ENCODE assay signal across 11 mouse cellular contexts in genomic region chr10:120914948-120915631, GRCm38 (mm10). TPM values are rescaled to one million over a fixed set of nuclear protein-coding genes. Genes with fewer than 3 reads are reported as not detected.
DNase-seq lines count a peak whose midpoint lies in the region; ATAC-seq and TF ChIP-seq lines count a peak whose summit lies in the region.
"Had no signal": no experiment of that assay in that cellular context is flagged by ENCODE, and none has a peak within 500 bp of the region (broad histone marks: within the 10 kb centered on the region; RNA-seq: fewer than 3 reads in every experiment).

No protein-coding gene starts in this region.

- TF ChIP-seq EP300 in stomach, postnatal 0 days (optimal IDR thresholded peaks at IDR 0.05): no peak

- no peaks in the 10 kb centered on the region; the same call in 1 of the 2 replicates for H3K36me3 ChIP-seq in embryonic facial prominence, embryonic 12.5 days
- H3K36me3 ChIP-seq in embryonic facial prominence, embryonic 10.5 days (replicated peaks): peaks cover 4% of the 10 kb centered on the region; the same call in 1 of the 2 replicates
- no peaks in the 10 kb centered on the region for H3K36me3 ChIP-seq in neural tube, embryonic 13.5 days
- no peaks in the 10 kb centered on the region for H3K36me3 ChIP-seq in neural tube, embryonic 15.5 days
- H3K36me3 ChIP-seq in stomach, postnatal 0 days (ENCODE audit: control insufficient read depth, insufficient read depth, low read length): no peaks in the 10 kb centered on the region
- H3K36me3 ChIP-seq: liver, embryonic 15.5 days had no signal

- DNase-seq in embryonic facial prominence, embryonic 10.5 days (ENCODE audit: low spot score): no peak
- peak; percentile 71 to 88 for DNase-seq in lung, adult 18-20 months
- DNase-seq in stomach, postnatal 0 days (ENCODE audit: low spot score): no peak
- no peak for DNase-seq in spleen, postnatal 10 days (ENCODE audit: low spot score in 2 of 2)
- DNase-seq in layer of hippocampus, postnatal 25 days (ENCODE audit: extremely low spot score in 1 of 2, low spot score in 1 of 2): no peak
- DNase-seq: gastrocnemius, postnatal 10 days had no signal

- no peaks in the 10 kb centered on the region for H3K27me3 ChIP-seq in embryonic facial prominence, embryonic 12.5 days
- H3K27me3 ChIP-seq in embryonic facial prominence, embryonic 10.5 days (replicated peaks; ENCODE audit: low read depth, poor library complexity, severe bottlenecking): no peaks in the 10 kb centered on the region
- no peaks in the 10 kb centered on the region for H3K27me3 ChIP-seq in neural tube, embryonic 13.5 days
- H3K27me3 ChIP-seq in neural tube, embryonic 15.5 days (replicated peaks): no peaks in the 10 kb centered on the region
- no peaks in the 10 kb centered on the region for H3K27me3 ChIP-seq in stomach, postnatal 0 days (ENCODE audit: control insufficient read depth, insufficient read depth, low read length)
- H3K27me3 ChIP-seq: liver, embryonic 15.5 days had no signal

- H3K9ac ChIP-seq in embryonic facial prominence, embryonic 12.5 days: no peak overlapping the region
- H3K9ac ChIP-seq in neural tube, embryonic 13.5 days: no peak overlapping the region
- no peak overlapping the region for H3K9ac ChIP-seq in neural tube, embryonic 15.5 days (replicated peaks)
- H3K9ac ChIP-seq in stomach, postnatal 0 days (ENCODE audit: low read length): no peak overlapping the region
- H3K9ac ChIP-seq: liver, embryonic 15.5 days had no signal

- no peak overlapping the region for H3K4me2 ChIP-seq in embryonic facial prominence, embryonic 12.5 days (replicated peaks)
- H3K4me2 ChIP-seq in neural tube, embryonic 13.5 days: no peak overlapping the region
- no peak overlapping the region for H3K4me2 ChIP-seq in neural tube, embryonic 15.5 days
- H3K4me2 ChIP-seq in stomach, postnatal 0 days (replicated peaks; ENCODE audit: low read depth): peak overlapping the region; percentile 17; the same call in 1 of the 2 replicates
- H3K4me2 ChIP-seq: liver, embryonic 15.5 days had no signal

- peak overlapping the region; percentile 38; the same call in 1 of the 2 replicates for H3K27ac ChIP-seq in embryonic facial prominence, embryonic 12.5 days
- no peak overlapping the region for H3K27ac ChIP-seq in embryonic facial prominence, embryonic 10.5 days (replicated peaks)
- H3K27ac ChIP-seq in neural tube, embryonic 13.5 days (replicated peaks): peak overlapping the region; percentile 7; the same call in 1 of the 2 replicates
- H3K27ac ChIP-seq in neural tube, embryonic 15.5 days (replicated peaks): no peak overlapping the region
- peak overlapping the region; percentile 50 for H3K27ac ChIP-seq in stomach, postnatal 0 days (replicated peaks)
- H3K27ac ChIP-seq: liver, embryonic 15.5 days had no signal

- no peak overlapping the region for H3K4me3 ChIP-seq in embryonic facial prominence, embryonic 12.5 days
- H3K4me3 ChIP-seq in embryonic facial prominence, embryonic 10.5 days: no peak overlapping the region
- H3K4me3 ChIP-seq in neural tube, embryonic 13.5 days: no peak overlapping the region
- H3K4me3 ChIP-seq in neural tube, embryonic 15.5 days (replicated peaks): no peak overlapping the region
- no peak overlapping the region for H3K4me3 ChIP-seq in stomach, postnatal 0 days (ENCODE audit: low read depth, low read length)
- H3K4me3 ChIP-seq: liver, embryonic 15.5 days had no signal

- no peak for ATAC-seq in embryonic facial prominence, embryonic 12.5 days (ENCODE audit: insufficient number of reproducible peaks, insufficient read depth, low FRiP score, low TSS enrichment)
- no peak for ATAC-seq in neural tube, embryonic 13.5 days (ENCODE audit: low read depth)
- no peak for ATAC-seq in neural tube, embryonic 15.5 days (ENCODE audit: low FRiP score)
- peak; percentile 67 for ATAC-seq in stomach, postnatal 0 days (ENCODE audit: low FRiP score, low TSS enrichment)

- H3K4me1 ChIP-seq in embryonic facial prominence, embryonic 12.5 days: no peaks in the 10 kb centered on the region; the same call in 1 of the 2 replicates
- 0 out of 2 replicates have a peak, but pooled peaks cover 2% of the 10 kb centered on the region for H3K4me1 ChIP-seq in embryonic facial prominence, embryonic 10.5 days
- no peaks in the 10 kb centered on the region; the same call in 1 of the 2 replicates for H3K4me1 ChIP-seq in neural tube, embryonic 13.5 days (replicated peaks)
- no peaks in the 10 kb centered on the region for H3K4me1 ChIP-seq in neural tube, embryonic 15.5 days
- H3K4me1 ChIP-seq in stomach, postnatal 0 days (replicated peaks; ENCODE audit: control insufficient read depth, insufficient read depth): no peaks in the 10 kb centered on the region
- H3K4me1 ChIP-seq: liver, embryonic 15.5 days had no signal

- no peaks in the 10 kb centered on the region for H3K9me3 ChIP-seq in embryonic facial prominence, embryonic 12.5 days
- no peaks in the 10 kb centered on the region for H3K9me3 ChIP-seq in embryonic facial prominence, embryonic 10.5 days
- H3K9me3 ChIP-seq in neural tube, embryonic 13.5 days: no peaks in the 10 kb centered on the region
- H3K9me3 ChIP-seq in neural tube, embryonic 15.5 days (replicated peaks): no peaks in the 10 kb centered on the region
- no peaks in the 10 kb centered on the region for H3K9me3 ChIP-seq in stomach, postnatal 0 days (ENCODE audit: control insufficient read depth, low read length)
- H3K9me3 ChIP-seq: liver, embryonic 15.5 days had no signal

- no peak for TF ChIP-seq CTCF in stomach, postnatal 0 days (IDR thresholded peaks at IDR 0.05; ENCODE audit: low read depth)

- 72% methylated on average over 15 of the region's 15 CpGs for WGBS in embryonic facial prominence, embryonic 12.5 days
- WGBS in embryonic facial prominence, embryonic 10.5 days: 83% methylated on average over 15 of the region's 15 CpGs
- WGBS in neural tube, embryonic 13.5 days: 66% methylated on average over 15 of the region's 15 CpGs
- WGBS in neural tube, embryonic 15.5 days: 71% methylated on average over 15 of the region's 15 CpGs
- 45% methylated on average over 15 of the region's 15 CpGs for WGBS in stomach, postnatal 0 days

RNA-seq across cellular contexts. Expression of gene Msrb3, which starts 16.2 kb away (rescaled TPM):
- 9.2 and 10.3 TPM in 2 replicates for polyA plus RNA-seq in embryonic facial prominence, embryonic 12.5 days (2016; fragmentation: Nextera tagmentation; extraction: Ambion mirVana)
- polyA plus RNA-seq in embryonic facial prominence, embryonic 10.5 days (2016; fragmentation: Nextera tagmentation; extraction: Ambion mirVana): 3.4 and 3.6 TPM in 2 replicates
- polyA plus RNA-seq in neural tube, embryonic 13.5 days (2015; fragmentation: Nextera tagmentation; extraction: Ambion mirVana): 1.0 and 1.8 TPM in 2 replicates
- polyA plus RNA-seq in neural tube, embryonic 15.5 days (2015; fragmentation: Nextera tagmentation; extraction: Ambion mirVana): 1.2 and 4.1 TPM in 2 replicates
- 19.5 and 23.2 TPM in 2 replicates for polyA plus RNA-seq in stomach, postnatal 0 days (2015; fragmentation: Nextera tagmentation; extraction: Ambion mirVana)
- total RNA-seq in layer of hippocampus, postnatal 25 days (2021): 1 to 10 TPM; 4.2 to 4.3 TPM
- total RNA-seq: monocyte, adult 5-6 weeks had no signal

Comparison
In these comparisons a context has a peak if more than half of its experiments do, and no peak if none do; other contexts are left out.
1. H3K27ac ChIP-seq: peak in embryonic facial prominence, embryonic 12.5 days (single experiment), neural tube, embryonic 13.5 days (single experiment) and stomach, postnatal 0 days (single experiment); none in embryonic facial prominence, embryonic 10.5 days (single experiment) and neural tube, embryonic 15.5 days (single experiment).
2. DNase-seq: peak in lung, adult 18-20 months (2 of 2); none in embryonic facial prominence, embryonic 10.5 days (single experiment), stomach, postnatal 0 days (single experiment), spleen, postnatal 10 days (0 of 2) and layer of hippocampus, postnatal 25 days (0 of 2).